Mouse (Mus musculus): ENCODE measurements around the gene Hspa1b.

Hspa1b gene

GRCm38 (mm10) chr17:34954831-34955230, 4.2 kb downstream of the Hspa1b start:
- DNase-seq (ENCODE audit: low spot score): no peak

GRCm38 (mm10) chr17:34953904-34954303, 5.1 kb downstream of the Hspa1b start:
- DNase-seq (ENCODE audit: low spot score): no peak

DNA sequence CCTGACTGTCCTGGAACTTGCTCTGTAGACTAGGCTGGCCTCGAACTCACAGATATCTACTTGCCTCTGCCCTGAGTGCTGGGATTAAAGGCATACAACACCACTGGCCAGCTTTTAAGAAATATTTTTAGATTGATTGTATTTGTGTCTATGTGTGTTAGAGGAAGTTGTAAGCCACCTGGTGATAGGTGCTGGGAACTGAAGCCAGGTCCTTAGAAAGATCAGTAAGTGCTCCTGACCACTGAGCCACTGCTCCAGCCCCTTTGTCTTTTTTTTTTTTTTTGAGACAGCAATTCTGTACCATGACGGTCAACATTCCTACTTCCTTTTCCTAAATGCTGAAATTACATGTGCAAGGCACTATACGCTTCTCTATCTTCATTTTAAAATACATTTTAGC, 5.8 kb downstream of the Hspa1b start:
- no peak for DNase-seq (ENCODE audit: low spot score)

DNA sequence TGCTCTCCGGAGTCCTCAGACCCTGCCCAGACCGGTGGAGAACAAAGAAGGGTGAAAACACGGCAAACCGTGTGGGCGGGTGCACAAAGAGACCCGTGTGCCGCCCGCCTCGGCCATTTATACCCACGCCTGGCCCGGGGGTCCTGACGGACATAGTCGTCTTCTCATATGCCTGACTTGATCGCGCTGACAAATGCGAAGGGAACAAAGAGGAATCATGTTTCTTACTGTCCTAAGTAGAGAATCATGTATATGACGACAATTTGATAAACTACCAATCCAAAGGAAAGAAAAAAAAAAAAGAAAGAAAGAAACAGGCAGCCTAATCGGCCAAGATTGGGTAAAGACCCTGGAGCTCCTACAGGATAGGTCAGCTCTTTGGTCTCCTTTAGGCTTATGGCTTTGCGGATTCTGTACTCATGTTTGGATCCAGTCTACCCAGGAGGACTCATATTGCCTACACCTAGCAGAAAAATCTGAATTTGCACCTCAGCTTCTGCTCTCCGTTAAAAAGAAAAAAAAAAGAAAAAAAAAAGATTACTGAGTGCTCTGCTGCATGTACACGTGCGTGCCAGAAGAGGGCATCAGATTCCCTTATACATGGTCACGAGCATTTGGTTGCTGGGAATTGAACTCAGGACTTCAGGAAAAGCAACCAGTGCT, 6.5 kb downstream of the Hspa1b start:
- DNase-seq (ENCODE audit: low spot score): peak; percentile 80

GRCm38 (mm10) chr17:34951636-34952377, 7.2 kb downstream of the Hspa1b start:
- no peak for DNase-seq (ENCODE audit: low spot score)

- DNase-seq (ENCODE audit: low spot score): peak; percentile 44
These were observed 8.3 kb downstream of the Hspa1b start for GRCm38 (mm10) chr17:34950514-34951455.

DNA sequence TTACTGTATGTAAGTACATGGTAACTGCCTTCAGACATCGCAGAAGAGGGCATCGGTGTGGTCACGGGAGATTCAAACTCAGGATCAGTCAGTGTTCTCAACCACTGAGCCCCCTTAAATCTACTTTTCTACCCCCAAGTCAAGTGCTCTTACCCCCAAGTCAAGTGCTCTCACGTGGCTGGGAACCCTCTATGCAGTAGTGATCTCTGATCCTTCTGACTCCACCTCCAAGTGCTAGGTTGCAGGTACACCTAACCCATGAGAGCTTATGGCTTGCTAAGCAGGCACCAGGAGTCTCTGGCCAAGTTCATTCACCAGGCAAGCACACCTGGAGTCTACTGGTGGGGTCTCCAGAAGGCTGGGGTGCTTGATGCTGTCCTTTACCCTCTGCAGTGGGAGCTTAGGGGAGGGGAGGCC, 9.5 kb downstream of the Hspa1b start:
- peak; percentile 72 for DNase-seq (ENCODE audit: low spot score)

DNA sequence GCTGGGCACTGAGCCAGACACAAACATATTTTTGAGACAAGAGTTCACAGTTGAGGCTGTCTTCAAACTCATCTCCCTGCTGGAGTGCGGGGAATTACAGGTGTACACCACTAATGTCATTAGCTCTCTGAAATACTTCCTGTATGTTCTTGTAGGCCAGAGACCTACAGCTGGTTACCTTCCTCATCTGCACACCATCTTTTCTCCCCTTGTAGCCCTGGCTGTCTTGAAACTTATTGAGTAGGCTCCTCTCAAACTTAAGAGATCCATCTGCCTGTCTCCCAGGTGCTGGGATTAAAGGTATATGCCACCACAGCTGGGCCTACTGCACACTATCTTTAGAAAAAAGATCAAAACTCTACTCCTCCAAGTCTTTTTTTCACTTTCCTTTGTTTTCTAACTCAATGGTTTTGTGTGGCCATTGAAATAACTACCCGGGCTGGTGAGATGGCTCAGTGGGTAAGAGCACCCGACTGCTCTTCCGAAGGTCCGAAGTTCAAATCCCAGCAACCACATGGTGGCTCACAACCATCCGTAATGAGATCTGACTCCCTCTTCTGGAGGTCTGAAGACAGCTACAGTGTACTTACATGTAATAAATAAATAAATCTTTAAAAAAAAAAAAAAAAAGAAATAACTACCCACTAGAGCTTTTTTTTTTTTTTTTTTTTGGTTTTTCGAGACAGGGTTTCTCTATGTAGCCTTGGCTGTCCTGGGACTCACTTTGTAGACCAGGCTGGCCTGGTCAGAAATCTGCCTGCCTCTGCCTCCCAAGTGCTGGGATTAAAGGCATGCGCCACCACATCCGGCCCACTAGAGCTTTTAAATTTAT, 10.1 kb downstream of the Hspa1b start:
- peak; percentile 26 for DNase-seq (ENCODE audit: low spot score)

GRCm38 (mm10) chr17:34947606-34948005, 11.4 kb downstream of the Hspa1b start:
- DNase-seq (ENCODE audit: low spot score): peak; percentile 64

DNA sequence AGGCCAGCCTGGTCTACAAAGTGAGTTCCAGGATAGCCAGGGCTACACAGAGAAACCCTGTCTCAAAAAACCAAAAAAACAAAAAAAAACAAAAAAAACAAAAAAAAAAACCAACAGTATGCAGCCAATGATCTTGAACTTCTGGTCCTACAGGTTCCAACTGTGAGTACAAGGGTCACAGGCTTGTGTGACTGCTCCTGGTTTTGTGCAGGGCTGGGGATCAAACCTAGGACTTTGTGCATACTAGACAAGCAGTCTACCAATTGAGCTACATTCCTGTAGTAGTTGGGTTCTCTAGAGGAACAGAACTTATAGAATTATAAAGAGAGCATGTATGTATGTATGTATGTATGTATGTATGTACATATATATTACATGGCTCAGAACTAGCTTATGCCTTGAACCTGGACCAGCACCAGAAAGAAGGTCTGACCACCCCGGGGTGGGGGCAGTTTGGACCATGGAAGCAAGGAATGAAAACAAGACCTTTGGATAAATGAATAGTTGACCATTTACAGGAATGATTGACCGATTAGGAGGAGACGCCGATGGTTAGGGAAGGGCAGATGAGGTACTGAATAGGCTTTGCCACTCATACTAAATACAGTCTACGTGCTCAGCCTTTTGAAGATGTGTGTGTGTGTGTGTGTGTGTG, 12.4 kb downstream of the Hspa1b start:
- DNase-seq (ENCODE audit: low spot score): no peak

GRCm38 (mm10) chr17:34944362-34944761, 14.7 kb downstream of the Hspa1b start:
- DNase-seq (ENCODE audit: low spot score): no peak

DNA sequence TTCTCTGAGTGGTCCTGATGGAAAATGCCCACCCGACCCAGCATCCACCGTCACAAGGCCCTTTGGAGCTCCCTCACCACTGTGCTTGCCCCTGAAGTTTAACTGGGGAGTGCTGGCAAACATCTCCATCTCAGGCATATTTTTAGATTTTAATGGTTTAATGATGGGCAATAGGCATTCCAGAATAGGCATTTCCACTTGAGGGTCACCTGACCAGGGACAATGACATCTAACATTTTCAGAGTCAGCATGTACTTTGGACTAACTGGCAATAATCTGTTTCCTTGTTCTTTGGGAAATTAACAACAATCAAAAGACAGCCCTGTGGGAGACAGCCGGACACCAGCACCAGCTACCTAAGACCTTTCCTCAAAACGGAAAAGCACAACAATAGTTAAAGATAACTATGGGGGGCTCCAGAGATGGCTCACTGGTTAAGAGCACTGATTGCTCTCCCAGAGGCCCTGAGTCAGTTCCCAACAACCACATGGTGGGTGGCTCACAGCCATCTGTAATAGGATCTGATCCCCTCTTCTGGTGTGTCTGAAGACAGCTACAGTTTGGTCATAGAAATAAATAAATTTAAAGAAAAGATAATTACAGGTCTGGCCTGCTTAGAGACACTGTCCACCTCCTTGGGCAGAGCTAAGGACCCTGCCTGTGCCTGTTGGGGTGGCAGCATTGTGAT, 15.8 kb downstream of the Hspa1b start:
- no peak for DNase-seq (ENCODE audit: low spot score)

- peak; percentile 56 for DNase-seq (ENCODE audit: low spot score)
These were observed 17.5 kb downstream of the Hspa1b start for GRCm38 (mm10) chr17:34941344-34942041.

DNA sequence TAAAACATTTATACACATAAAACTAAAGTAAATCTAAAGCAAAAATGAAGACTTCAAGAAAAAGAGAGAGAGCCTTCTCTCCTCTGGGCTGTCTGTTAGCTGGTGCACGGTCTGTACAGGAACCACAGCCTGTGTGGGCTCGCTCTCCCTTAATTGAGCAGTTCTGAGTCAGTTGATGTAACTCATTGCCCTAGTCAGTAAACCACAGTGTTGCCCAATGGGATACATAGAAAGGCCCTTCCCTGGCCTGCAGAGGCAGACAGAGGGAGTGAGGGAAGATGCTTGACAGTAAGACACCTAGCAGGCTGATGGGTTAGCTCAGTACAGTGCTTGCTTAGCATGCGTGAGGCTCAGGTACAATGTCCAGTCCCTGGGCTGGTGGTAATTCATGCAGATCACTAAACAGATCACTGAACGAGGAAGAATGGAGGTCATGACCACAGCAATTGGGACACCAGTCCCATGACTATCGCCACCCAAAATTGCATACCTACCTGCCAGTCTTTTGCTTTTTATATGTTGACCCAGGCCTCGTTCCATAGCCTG, 21.0 kb downstream of the Hspa1b start:
- DNase-seq (ENCODE audit: low spot score): no peak

DNA sequence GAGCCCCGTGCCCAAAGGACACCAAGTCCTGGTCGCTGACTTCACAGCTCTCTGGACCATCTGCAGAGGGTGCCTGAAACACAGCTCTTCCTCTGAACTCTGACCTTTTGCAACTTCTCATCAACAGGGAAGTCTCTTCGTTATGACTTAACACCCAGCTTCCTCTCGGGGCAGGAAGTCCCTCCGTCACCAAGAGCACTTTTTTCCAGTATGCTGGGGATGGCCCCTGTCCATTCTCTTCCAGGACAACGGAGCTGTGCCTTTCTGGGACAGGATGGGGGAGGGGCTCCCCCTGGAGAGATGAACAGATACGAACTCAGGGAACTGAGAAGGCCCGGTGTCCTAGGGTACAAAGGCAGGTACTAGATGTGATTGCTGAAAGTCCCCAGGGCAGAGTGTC, 24.2 kb downstream of the Hspa1b start:
- no peak for DNase-seq (ENCODE audit: low spot score)

DNA sequence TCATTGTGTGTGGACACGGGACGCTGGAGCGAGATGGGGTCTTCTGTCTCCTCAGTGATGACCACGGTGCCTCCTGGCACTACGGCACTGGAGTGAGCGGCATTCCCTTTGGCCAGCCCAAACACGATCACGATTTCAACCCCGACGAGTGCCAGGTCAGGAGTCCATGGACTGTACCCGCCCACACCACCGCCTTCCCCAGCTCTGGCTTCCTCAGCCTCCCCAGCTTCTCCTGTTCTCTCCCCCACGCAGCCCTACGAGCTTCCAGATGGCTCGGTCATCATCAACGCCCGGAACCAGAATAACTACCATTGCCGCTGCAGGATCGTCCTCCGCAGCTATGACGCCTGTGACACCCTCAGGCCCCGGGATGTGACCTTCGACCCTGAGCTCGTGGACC, 25.0 kb downstream of the Hspa1b start:
- peak; percentile 20 for DNase-seq (ENCODE audit: low spot score)

DNA sequence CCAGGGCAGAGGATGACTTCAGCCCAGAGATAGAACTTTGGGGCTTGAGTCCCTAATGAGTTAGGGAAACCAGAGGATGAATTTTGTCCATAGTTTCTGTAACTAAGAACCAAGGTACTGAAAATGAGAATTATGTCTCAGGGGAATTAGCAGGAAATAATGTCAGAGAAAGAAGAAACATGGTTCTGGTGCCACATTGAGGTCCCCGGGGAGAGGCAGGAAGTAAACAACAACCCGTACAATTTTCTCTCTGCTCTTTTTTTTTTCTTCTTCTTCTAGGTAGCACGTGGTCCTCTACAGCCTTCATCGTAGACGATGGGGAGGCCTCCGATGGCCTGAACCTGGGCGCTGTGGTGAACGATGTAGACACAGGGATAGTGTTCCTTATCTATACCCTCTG, 26.8 kb downstream of the Hspa1b start:
- DNase-seq (ENCODE audit: low spot score): no peak

DNA sequence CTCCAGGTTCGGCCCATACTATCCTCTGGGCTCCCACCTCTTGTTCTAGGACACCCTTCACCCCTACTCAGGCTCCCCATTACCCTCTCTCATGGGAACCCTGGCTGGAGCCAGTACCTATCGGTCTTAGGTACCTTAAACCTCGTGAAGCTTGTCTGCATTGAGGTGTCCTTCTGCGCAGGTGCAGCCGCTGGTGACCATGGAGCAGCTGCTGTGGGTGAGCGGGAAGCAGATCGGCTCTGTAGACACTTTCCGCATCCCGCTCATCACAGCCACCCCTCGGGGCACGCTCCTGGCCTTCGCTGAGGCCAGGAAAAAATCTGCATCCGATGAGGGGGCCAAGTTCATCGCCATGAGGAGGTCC, 27.3 kb downstream of the Hspa1b start:
- DNase-seq (ENCODE audit: low spot score): no peak

DNA sequence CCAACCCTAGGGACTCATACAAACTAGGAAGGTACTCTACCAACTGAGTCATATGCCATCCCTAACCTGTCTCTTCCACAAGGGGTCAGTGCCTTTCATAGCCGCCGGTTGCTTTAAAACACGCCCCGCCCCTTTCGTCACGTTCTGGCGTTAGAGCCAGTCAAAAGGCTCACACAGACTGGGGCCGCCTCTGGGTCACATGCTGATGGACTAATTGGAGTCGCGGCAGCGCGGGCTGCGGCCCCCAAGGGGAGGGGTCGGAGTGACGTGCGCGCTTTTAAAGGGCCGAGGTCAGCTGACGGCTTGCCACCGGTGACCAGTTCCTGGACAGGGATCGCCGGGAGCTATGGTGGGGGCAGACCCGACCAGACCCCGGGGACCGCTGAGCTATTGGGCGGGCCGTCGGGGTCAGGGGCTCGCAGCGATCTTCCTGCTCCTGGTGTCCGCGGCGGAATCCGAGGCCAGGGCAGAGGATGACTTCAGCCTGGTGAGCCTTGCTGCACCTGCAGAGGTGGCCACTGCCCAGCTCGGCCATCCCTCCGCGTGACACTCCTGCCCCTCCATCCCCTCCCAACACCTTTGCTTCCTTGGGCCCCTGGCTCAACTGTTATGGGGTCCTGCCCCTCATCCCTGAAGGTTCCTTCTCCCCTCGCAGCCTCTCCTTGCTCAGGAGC, 27.8 kb downstream of the Hspa1b start, which contains the start of gene Neu1:
Gene Neu1, plus strand, starts transcription at position 193 of the 674 bp plus-strand sequence.
- peak; percentile 99 for DNase-seq (ENCODE audit: low spot score)

All from embryo, embryonic 10 days (tissue).